Mouse (Mus musculus): ENCODE measurements around the gene Cldn4. TPM values are rescaled to one million over a fixed set of nuclear protein-coding genes. Genes with fewer than 3 reads are reported as not detected.
"Not testable (repeated sequence)": the region's sequence is repeated elsewhere in the genome, so short reads cannot be mapped to it uniquely, and the experiment has no call there.

The Cldn4 gene
- polyA plus RNA-seq, 1 experiment from 2014 or later: 76.6 TPM

DNA sequence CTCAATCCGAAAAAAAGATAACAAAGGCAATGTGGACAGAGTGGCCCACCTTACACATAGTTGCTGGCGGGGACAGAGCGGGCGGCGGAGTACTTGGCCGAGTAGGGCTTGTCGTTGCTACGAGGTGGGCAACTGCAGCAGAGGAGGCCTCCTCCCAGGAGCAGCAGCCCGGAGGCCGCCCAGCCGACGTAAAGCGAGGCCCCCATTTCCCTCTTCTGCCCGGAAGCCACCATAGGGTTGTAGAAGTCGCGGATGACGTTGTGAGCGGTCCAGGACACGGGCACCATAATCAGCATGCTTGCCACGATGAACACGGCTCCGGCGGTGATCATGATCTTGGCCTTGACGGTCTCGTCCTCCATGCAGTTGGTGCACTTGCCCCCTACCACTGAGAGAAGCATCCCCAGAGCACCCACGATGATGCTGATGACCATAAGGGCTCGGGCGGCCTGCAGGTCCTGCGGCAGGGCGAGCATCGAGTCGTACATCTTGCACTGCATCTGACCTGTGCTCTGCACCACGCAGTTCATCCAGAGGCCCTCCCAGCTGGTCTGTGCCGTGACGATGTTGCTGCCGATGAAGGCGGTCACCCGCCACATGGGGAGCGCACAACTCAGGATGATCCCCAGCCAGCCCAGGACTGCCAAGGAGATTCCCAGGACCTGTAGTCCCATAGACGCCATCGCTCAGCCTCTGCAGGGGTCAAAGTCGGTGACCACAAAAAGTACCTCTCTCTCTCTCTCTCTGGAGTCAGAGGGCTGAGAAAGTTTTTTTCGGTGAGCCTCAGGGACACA is 474 bp downstream of the Cldn4 start:
- peak; percentile 19 for ATAC-seq
- WGBS: 15% methylated on average over 43 of the region's 43 CpGs
- H3K9ac ChIP-seq (ENCODE audit: low read depth, low read length): peak overlapping the region; percentile 64

DNA sequence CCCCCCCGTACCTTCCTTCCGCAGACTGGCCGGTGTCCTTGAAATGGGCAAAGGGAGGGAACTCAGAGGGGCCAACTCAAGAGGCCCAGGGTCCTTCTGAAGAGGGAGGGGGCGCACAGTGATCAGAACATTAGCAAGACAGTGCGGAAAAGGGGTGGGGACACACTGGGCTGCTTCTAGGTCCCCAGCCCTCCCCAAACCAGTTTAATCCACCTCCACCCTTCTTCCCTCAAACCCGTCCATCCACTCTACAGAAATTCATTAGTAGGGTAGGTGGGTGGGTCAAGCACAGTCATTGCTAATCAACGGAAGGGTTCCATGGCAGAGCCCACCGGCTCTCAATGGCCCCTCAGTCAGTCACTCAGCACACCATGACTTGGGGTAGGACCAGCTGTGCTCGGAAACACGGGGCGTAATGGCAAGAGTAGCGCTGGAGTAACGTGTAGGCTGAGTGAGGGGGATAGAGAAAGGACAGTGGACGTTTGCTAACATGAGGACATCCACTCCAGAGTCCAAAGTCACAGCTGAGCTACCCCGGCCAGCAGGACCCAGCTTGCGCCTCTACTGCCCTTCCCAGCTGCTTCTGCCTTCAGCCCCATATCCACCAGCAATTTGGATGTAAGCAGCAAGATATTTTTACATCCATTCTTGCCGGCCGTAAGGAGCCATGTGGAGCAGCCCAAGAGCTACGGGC is 1.3 kb downstream of the Cldn4 start:
- TF ChIP-seq CTCF (IDR thresholded peaks at IDR 0.05; ENCODE audit: low read depth): no peak
- no peak for ATAC-seq
- WGBS: 34% methylated on average over 16 of the region's 19 CpGs

More for the DNA sequence above, 474 bp downstream of the Cldn4 start:
- Histone ChIP-seq H3K4me2 (replicated peaks; ENCODE audit: low read depth) (peak overlapping the region; percentile 62), H3K27ac (ENCODE audit: low read depth, low read length) (peak overlapping the region; percentile 83), H3K4me1 (replicated peaks; ENCODE audit: control insufficient read depth, insufficient read depth, low read length) (peaks cover 12% of the 10 kb centered on the region; the same call in 1 of the 2 replicates), H3K9me3 (ENCODE audit: control insufficient read depth) (no peaks in the 10 kb centered on the region), H3K36me3 (ENCODE audit: control insufficient read depth, insufficient read depth) (no peaks in the 10 kb centered on the region), H3K27me3 (replicated peaks; ENCODE audit: control insufficient read depth, insufficient read depth, low read length) (no peaks in the 10 kb centered on the region), H3K4me3 (ENCODE audit: low read depth, low read length) (peak overlapping the region; percentile 54)
- TF ChIP-seq CTCF (IDR thresholded peaks at IDR 0.05; ENCODE audit: low read depth): no peak

DNA sequence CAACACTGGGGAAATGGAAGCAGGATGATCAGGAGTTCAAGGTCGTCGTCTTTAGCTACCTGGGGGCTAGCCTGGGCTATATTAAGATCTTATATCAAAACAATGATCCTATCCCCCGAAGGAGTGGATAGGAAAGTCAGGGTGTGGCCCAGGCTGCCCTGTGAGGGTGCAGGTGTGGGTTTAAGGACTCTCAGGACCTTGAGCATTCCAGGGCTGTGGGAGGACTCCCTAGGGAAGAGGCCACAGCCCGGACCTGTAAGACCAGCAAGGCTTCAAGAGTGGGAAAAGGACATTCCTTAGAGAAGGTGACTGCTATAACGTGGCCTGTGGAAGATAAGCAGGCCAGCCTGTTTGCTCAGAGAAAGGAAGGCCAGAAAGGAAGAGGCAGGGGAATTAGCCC is 2.6 kb downstream of the Cldn4 start:
- TF ChIP-seq CTCF (IDR thresholded peaks at IDR 0.05; ENCODE audit: low read depth): no peak
- Histone ChIP-seq H3K4me1 (replicated peaks; ENCODE audit: control insufficient read depth, insufficient read depth, low read length) (peaks cover 6% of the 10 kb centered on the region; the same call in 1 of the 2 replicates), H3K4me2 (replicated peaks; ENCODE audit: low read depth) (peak overlapping the region; percentile 62; the same call in 1 of the 2 replicates), H3K36me3 (ENCODE audit: control insufficient read depth, insufficient read depth) (no peaks in the 10 kb centered on the region), H3K9ac (ENCODE audit: low read depth, low read length) (no peak overlapping the region), H3K27me3 (replicated peaks; ENCODE audit: control insufficient read depth, insufficient read depth, low read length) (no peaks in the 10 kb centered on the region), H3K9me3 (ENCODE audit: control insufficient read depth) (no peaks in the 10 kb centered on the region), H3K4me3 (ENCODE audit: low read depth, low read length) (no peak overlapping the region), H3K27ac (ENCODE audit: low read depth, low read length) (no peak overlapping the region)
- no peak for ATAC-seq
- WGBS: 51% methylated on average over 5 of the region's 5 CpGs

More for the DNA sequence above, 1.3 kb downstream of the Cldn4 start:
- Histone ChIP-seq H3K4me3 (ENCODE audit: low read depth, low read length) (peak overlapping the region; percentile 54), H3K4me2 (replicated peaks; ENCODE audit: low read depth) (peak overlapping the region; percentile 62), H3K4me1 (replicated peaks; ENCODE audit: control insufficient read depth, insufficient read depth, low read length) (peaks cover 7% of the 10 kb centered on the region; the same call in 1 of the 2 replicates), H3K36me3 (ENCODE audit: control insufficient read depth, insufficient read depth) (no peaks in the 10 kb centered on the region), H3K9ac (ENCODE audit: low read depth, low read length) (peak overlapping the region; percentile 64), H3K9me3 (ENCODE audit: control insufficient read depth) (no peaks in the 10 kb centered on the region), H3K27ac (ENCODE audit: low read depth, low read length) (peak overlapping the region; percentile 83), H3K27me3 (replicated peaks; ENCODE audit: control insufficient read depth, insufficient read depth, low read length) (no peaks in the 10 kb centered on the region)

DNA sequence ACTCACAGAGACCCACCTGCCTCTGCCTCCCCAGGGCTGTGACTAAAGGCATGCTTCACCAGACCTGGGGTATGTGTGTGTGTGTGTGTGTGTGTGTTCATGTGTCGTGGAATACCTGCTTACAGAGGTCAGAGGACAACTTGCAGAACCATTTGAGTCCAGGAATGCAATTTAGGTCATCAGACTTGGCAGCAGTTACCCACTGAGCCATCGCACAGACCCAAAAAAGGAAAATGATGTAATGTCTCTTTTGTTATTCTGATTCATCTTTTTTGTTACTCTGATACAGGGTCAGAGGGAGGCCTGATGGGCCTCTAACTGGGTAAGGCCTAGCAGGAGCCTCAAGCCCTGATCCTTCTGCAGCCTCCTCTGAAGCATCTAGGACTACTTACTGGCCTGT is 4.0 kb downstream of the Cldn4 start:
- no peak for ATAC-seq
- Histone ChIP-seq H3K4me2 (replicated peaks; ENCODE audit: low read depth) (no peak overlapping the region), H3K9me3 (ENCODE audit: control insufficient read depth) (no peaks in the 10 kb centered on the region), H3K9ac (ENCODE audit: low read depth, low read length) (no peak overlapping the region), H3K4me3 (ENCODE audit: low read depth, low read length) (no peak overlapping the region), H3K36me3 (ENCODE audit: control insufficient read depth, insufficient read depth) (no peaks in the 10 kb centered on the region), H3K4me1 (replicated peaks; ENCODE audit: control insufficient read depth, insufficient read depth, low read length) (peaks cover 5% of the 10 kb centered on the region; the same call in 1 of the 2 replicates), H3K27me3 (replicated peaks; ENCODE audit: control insufficient read depth, insufficient read depth, low read length) (no peaks in the 10 kb centered on the region), H3K27ac (ENCODE audit: low read depth, low read length) (no peak overlapping the region)
- no peak for TF ChIP-seq CTCF (IDR thresholded peaks at IDR 0.05; ENCODE audit: low read depth)
- WGBS: 62% methylated on average over 2 of the region's 2 CpGs

DNA sequence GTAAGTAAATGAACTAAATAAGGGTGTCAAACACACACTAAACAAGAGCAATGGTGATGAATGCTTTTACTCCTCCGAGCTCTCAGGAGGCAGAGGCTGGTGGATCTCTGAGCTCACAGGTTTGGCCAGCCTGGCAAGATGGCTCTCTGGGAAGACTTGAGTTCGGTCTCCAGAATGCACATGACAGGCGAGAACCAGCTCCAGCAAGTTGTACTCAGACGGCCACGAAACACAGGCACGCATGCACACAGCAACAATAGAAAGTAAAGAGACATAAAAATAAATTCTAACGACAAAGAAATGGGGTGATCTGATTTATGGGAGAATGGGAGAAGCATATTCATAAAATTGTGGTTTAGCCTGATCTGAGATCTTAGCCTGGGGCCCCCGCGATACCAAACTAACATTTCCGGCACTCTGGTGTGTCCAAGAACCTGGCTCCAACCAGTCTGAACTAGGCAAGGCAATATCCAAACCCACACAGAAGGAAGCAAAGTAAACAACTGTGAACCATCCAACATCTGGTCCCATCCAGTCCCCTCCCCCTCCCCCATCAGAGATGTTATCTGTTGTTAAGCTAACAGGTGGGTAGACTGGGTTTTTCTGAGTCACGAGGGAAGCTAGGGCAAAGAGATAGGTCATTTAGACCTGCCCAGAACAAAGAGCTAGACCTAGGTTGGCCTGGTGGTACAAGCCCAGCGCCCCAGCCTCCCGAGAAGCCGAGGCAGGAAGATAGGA is 5.1 kb downstream of the Cldn4 start:
- Histone ChIP-seq H3K36me3 (ENCODE audit: control insufficient read depth, insufficient read depth) (no peaks in the 10 kb centered on the region), H3K9me3 (ENCODE audit: control insufficient read depth) (no peaks in the 10 kb centered on the region), H3K9ac (ENCODE audit: low read depth, low read length) (no peak overlapping the region), H3K4me2 (replicated peaks; ENCODE audit: low read depth) (no peak overlapping the region), H3K27me3 (replicated peaks; ENCODE audit: control insufficient read depth, insufficient read depth, low read length) (no peaks in the 10 kb centered on the region), H3K4me3 (ENCODE audit: low read depth, low read length) (no peak overlapping the region), H3K27ac (ENCODE audit: low read depth, low read length) (peak overlapping the region; percentile 21; the same call in 1 of the 2 replicates), H3K4me1 (replicated peaks; ENCODE audit: control insufficient read depth, insufficient read depth, low read length) (no peaks in the 10 kb centered on the region; the same call in 1 of the 2 replicates)
- 55% methylated on average over 14 of the region's 14 CpGs for WGBS
- TF ChIP-seq CTCF (IDR thresholded peaks at IDR 0.05; ENCODE audit: low read depth): no peak
- 0 out of 2 replicates have a peak, but pooled peaks have one; percentile 6 for ATAC-seq

DNA sequence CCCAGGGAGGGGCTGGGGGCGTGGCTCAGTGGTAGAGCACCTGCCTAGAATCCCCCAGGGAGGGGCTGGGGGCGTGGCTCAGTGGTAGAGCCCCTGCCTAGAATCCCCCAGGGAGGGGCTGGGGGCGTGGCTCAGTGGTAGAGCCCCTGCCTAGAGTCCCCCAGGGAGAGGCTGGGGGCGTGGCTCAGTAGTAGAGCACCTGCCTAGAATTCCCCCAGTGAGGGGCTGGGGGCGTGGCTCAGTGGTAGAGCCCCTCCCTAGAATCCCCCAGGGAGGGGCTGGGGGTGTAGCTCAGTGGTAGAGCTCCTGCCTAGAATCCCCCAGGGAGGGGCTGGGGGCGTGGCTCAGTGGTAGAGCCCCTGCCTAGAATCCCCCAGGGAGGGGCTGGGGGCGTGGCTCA is 7.2 kb downstream of the Cldn4 start:
- H3K9ac ChIP-seq (ENCODE audit: low read depth, low read length); H3K27ac ChIP-seq (ENCODE audit: low read depth, low read length); H3K36me3 ChIP-seq (ENCODE audit: control insufficient read depth, insufficient read depth); H3K27me3 ChIP-seq (replicated peaks; ENCODE audit: control insufficient read depth, insufficient read depth, low read length); H3K9me3 ChIP-seq (ENCODE audit: control insufficient read depth); H3K4me1 ChIP-seq (replicated peaks; ENCODE audit: control insufficient read depth, insufficient read depth, low read length); H3K4me3 ChIP-seq (ENCODE audit: low read depth, low read length); ATAC-seq; H3K4me2 ChIP-seq (replicated peaks; ENCODE audit: low read depth): not testable (repeated sequence)
- 93% methylated on average over 2 of the region's 7 CpGs for WGBS

All from intestine, postnatal 0 days (tissue).